Mouse (Mus musculus) layer of hippocampus, adult 2 months (tissue): ENCODE data around the gene Sgcd. TPM values are rescaled to one million over a fixed set of nuclear protein-coding genes. Genes with fewer than 3 reads are reported as not detected.
A peak's percentile ranks its signal among the peaks of the same experiment; 100 is the strongest.

Experiments used
- DNase-seq, 2 experiments: peaks; one replicate each; pipeline ENCODE4 v3.0.0; 2022; ENCODE audit warnings: low spot score in 2 of 2
- H3K27ac ChIP-seq: fragments of 200-600 bp; 2 replicates; pipeline ENCODE4 v1.8.1; 2022
- H3K4me3 ChIP-seq: fragments of 200-600 bp; 2 replicates; pipeline ENCODE4 v1.8.1; 2022; ENCODE audit warnings: mild to moderate bottlenecking
- CTCF ChIP-seq: fragments of 200-600 bp; conservative IDR thresholded peaks from 2 replicates; pipeline ENCODE4 v1.8.1; 2022; ENCODE audit warnings: antibody characterized with exemption, mild to moderate bottlenecking, moderate library complexity
- total RNA-seq, 2 experiments: library from RNA; stranded (reverse); gene quantifications; 2 replicates each; pipeline ENCODE4 v1.2.3; 2021

Gene Sgcd
- total RNA-seq, 2 experiments from 2014 or later = 11.5 to 13.6 TPM

DNA sequence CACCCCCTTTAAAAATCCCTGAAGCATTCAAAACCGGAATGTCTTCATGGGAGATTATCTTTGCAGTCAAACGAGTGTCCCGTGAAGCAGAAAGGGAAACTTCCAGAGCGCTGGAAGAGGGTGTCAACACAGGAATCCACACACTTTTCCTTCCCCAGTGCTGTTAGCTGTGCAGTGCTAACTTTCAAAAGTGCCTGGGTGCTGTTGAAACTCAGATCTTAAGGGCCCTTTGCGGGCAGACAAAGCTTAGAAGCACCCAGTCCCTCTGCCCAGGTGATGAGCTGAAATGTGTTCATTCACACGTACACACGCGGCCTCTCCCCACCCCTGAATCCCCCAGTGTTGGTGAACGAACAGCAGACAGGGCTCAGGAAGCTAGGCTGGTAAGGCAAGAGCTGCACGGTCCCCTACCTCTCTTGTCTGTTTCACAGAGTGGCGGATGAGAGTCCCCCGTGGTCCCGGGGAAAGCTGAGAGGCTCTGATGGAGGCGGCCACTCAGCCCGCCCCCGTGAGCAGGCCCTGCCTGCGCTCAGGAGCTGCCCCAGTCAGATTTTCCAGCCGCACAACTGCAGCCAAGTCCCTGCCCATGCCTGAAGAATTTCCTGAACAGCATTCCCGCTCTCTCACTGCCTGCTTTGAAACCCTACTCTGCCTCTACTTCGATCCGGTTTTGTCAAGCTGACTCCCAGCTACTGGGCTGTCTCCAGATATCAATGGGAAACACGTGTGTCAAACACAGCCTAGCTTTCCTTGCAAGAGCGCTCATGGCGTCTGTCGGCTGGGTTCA is 609.7 kb downstream of the Sgcd start:
- Histone ChIP-seq H3K4me3 (peak overlapping the region; percentile 46), H3K27ac (no peak overlapping the region)
- DNase-seq = no peak
- no peak for TF ChIP-seq CTCF

DNA sequence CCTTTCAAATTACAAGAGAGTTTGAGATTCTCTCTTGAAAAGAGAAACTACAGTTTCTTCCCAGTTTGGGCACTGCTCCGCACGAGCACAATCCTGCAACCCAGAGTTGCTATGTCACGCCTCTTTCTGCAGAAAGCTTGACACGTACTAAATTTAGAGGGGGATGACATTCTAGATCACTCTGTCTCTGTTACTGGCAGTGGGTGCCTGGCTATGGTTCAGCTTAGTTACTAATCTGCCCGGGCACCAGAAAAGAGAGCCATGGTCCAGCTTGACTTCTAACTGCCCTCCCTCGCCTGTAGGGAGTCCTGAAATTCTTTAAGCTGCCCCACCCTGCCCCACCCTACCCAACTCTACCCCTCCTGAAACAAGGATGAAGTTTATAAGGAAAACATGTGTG is 611.3 kb downstream of the Sgcd start:
- Histone ChIP-seq H3K4me3 (no peak overlapping the region), H3K27ac (no peak overlapping the region)
- no peak for TF ChIP-seq CTCF
- DNase-seq = no peak

DNA sequence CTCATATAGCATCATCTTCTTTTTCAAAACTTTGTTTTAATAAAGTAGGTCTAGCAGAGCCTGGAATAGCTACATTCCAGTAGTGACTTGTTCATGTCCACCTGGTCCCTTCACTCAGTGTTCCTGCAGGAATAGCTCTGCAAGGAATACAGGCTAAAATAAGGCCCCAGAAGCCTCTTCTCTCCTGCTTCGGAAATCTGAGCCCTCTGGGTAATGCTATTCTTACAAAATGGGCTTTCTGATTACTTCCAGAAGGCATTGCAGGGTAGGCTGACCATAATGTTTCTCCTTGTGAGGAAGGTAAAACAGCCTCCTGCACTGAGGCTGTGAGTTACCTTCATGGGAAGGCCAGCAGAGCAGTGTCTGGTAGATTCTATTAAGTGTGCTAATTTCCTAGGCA is 611.9 kb downstream of the Sgcd start:
- Histone ChIP-seq H3K4me3 (no peak overlapping the region), H3K27ac (no peak overlapping the region)
- no peak for DNase-seq
- TF ChIP-seq CTCF = no peak

DNA sequence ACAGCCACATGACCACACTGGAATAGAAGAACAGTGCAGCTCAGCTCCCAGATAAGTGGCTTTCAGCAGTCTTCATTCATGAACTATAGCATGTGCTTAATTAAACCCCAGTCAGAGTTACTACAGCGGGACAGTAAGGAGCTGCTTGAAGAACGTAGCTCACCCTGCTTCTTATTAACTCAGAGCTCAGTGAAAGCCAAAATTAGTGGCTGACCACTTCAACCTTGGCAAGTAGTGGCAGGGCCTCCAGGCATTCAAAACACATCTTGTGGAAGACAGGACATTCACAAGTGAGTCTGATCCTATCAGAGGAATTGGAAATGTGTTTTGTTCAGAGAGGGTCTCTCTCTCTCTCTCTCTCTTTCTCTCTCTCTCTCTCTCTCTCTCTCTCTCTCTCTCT is 617.2 kb downstream of the Sgcd start:
- H3K4me3 ChIP-seq = no peak overlapping the region
- H3K27ac ChIP-seq = no peak overlapping the region
- DNase-seq = no peak
- no peak for TF ChIP-seq CTCF

DNA sequence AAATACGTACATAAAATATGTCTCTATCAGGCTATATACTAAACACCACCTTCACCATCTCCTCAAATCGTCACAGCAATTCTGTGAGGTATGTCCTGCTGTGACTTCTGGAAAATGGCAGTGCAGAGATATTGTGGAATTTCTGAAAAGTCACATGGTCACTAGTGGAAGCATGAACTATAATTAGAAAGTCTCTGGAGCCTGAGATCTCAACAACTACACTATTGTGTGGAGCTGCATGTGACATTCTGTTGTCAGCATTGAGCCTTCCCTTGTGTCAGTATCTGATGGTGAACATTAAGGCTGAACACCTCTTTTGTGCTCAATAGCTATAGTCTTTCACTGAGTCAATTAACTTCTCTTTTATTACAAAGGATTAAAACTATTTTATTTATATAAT is 637.2 kb downstream of the Sgcd start:
- TF ChIP-seq CTCF = no peak
- no peak for DNase-seq

DNA sequence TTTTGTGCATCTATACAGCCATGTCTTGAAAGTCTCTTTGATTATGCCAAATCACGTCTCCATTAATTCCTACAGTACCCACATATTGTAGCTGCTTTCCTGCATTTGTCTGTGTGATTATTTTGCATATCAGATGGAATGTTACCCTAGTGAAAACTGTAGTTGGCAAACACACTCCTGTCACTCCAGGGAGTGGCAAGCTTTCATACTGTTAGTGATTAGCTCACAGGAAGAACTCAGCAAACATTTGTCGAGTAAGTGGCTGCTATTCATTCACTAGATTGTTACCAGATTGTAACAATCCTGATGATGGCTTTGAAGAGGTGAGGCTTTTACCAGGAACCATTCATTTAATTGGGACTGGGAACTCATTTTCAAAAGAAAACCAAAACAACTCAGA is 645.3 kb downstream of the Sgcd start:
- Histone ChIP-seq H3K4me3 (no peak overlapping the region), H3K27ac (no peak overlapping the region)
- peak in 1 of 2 experiments; percentile 8 for DNase-seq
- no peak for TF ChIP-seq CTCF

More for the DNA sequence above, 637.2 kb downstream of the Sgcd start:
- Histone ChIP-seq H3K4me3 (no peak overlapping the region), H3K27ac (no peak overlapping the region)

DNA sequence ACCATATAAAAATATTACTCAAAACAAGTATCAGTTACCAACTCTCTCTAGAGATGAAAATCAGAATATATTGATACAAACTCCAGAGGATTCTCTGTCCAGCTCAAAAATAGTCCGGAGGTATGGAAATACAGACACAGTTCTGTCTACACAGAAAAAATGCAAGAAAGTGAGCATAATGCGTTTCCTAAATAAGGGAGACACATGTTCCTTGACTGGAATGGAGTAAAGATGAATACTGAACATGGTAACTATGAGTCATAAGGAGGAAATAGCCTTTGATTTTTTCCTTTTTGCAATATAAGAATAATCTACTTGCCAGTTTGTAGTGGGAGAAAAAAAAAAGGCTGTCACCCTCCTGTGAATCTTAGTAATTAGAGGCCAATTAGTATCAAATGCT is 655.1 kb downstream of the Sgcd start:
- no peak for DNase-seq
- Histone ChIP-seq H3K4me3 (no peak overlapping the region), H3K27ac (no peak overlapping the region)
- TF ChIP-seq CTCF = no peak

DNA sequence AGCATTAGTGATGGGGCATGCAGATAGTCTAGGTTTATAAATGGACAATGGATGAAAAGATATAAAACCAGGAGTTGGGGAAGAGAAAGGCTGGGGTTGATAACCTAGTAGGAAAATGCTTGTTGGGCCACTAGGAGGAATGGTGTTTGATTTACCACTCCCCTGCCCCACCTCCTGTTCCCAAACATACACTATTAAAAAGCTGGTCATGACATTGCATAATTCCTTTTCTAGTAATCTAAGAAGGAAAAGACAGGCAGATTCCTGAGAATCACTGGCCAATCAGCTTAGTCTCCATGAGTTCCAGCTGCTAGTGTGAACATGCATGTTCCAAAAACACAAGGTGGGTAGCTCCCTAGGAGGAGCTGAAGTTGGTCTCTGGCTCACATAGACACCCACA is 683.2 kb downstream of the Sgcd start:
- Histone ChIP-seq H3K27ac (no peak overlapping the region), H3K4me3 (no peak overlapping the region)
- no peak for TF ChIP-seq CTCF
- DNase-seq = no peak

DNA sequence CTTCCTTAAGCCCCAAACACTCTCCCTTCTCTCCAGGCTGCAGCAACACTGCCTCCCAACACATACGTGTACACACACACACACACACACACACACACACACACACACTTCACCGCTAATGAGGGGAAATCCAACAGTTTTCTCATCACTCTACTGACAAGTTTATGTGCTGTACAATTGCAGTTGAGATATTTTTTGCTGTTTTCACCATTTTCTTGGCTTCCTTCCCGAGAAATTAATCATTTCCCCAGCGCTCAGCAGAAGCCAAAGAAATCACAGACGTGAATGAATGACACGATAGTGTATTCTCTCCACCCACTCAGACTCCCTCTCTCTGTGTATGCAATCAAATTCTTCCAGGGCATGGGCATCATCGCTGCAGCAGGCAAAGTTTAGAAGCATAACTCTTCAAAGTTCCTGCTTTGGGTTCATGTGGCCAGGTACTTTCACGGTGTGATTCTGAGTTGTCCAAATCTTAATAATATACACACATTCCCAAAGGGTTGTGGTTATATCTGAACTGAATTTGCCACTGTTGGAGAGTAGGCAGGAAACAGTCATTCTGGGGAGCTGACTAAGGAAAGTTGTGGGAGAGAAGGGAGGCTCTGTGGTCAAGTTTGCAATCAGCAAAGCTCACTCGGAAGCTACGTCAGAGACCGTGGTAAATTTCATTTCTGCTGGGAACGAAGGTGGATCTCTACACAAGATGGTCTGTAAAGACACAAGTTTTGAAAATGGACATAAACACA is 683.9 kb downstream of the Sgcd start:
- Histone ChIP-seq H3K4me3 (no peak overlapping the region), H3K27ac (no peak overlapping the region)
- peak; percentile 61 to 81 for DNase-seq
- TF ChIP-seq CTCF = no peak

DNA sequence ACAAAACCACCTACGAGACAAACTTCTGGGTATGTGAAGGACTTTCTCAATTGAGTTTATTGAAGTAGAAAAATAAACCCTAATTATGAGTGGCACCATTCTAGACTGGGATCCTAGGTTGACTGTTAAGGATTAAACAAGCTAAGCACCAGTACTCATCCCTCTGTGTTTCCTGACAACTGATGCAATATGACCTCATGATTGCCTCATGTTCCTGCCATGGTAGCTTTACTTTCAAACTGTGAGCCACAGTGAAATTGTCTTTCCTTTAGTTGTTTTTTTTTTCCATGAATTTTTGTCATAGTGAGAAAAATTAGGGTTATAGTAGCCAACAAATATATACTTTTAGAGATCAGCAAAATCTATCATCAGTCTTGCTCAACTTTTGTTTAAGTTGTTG is 689.0 kb downstream of the Sgcd start:
- H3K27ac ChIP-seq = no peak overlapping the region
- no peak for TF ChIP-seq CTCF
- H3K4me3 ChIP-seq = no peak overlapping the region
- DNase-seq = no peak

DNA sequence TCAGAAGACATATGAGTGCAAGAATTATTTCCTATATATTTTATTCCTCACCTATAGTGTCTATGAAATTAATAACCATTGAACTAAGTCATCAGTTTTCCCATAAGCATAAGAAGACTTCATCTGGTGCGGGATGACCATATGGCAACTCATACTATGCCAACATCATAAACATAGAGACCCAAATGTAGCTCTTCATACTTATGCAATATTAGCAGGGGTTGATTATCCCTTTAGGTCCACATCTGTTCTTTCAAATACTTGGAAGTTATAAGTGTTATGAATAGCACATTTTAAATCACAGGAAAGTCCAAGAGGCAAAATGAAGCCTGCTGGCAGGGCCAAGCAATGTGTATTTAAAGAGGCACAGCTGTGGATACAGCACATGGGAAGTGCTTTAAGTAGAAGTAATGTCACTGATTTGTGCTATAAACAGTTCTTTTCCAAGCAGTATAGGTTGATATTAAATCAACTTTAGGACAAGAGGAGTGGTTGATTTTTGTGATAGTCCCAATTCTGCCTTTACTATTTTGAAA is 690.9 kb downstream of the Sgcd start:
- Histone ChIP-seq H3K4me3 (no peak overlapping the region), H3K27ac (no peak overlapping the region)
- no peak for TF ChIP-seq CTCF
- DNase-seq = no peak

DNA sequence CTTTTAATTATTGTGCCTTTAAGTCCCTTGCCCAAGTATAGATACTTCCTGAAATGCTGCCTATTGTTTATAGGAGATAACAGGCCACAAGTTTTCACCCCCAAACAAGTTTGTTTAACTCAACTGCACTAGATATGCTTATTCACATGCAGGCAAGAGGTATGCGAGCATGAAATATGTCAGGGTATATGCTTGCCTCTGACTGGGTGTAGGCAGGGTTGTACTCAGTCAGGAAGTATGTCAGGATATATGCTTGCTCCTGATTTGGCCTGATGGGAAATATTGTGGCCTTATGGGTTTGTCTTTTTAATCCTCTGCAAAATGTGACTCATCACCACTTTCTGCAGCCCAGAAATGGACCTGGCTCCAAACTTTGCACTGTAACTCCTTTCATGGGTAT is 694.0 kb downstream of the Sgcd start:
- Histone ChIP-seq H3K4me3 (no peak overlapping the region), H3K27ac (no peak overlapping the region)
- DNase-seq = no peak
- TF ChIP-seq CTCF = no peak

DNA sequence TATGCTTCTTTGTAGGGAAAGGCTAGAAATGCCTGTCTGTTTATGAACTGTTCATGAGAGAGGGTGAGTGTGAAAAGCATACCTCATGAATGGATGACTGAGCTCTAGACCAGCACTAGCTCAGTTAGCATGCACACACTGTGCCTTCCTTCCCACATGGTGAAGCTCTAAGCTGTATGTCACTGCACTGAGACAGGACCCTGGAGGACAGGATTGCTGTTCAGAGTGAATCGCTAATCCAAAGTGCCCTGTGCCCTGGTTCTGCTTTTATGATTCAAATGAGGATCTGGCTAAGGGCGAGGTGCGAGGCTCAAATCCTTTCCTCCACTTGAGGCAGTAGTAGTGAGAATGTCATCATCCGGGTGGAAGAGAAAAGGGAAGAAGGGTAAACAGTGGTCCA is 712.2 kb downstream of the Sgcd start:
- TF ChIP-seq CTCF = 0 out of 2 replicates have a peak, but pooled peaks have one; percentile 17
- Histone ChIP-seq H3K4me3 (no peak overlapping the region), H3K27ac (no peak overlapping the region)
- DNase-seq = no peak
